Mouse (Mus musculus): Measurements from ENCODE around the gene Tmem132b. TPM values are rescaled to one million over a fixed set of nuclear protein-coding genes. Genes with fewer than 3 reads are reported as not detected.

The Tmem132b gene
- total and polyA plus RNA-seq, 3 experiments = not detected

DNA sequence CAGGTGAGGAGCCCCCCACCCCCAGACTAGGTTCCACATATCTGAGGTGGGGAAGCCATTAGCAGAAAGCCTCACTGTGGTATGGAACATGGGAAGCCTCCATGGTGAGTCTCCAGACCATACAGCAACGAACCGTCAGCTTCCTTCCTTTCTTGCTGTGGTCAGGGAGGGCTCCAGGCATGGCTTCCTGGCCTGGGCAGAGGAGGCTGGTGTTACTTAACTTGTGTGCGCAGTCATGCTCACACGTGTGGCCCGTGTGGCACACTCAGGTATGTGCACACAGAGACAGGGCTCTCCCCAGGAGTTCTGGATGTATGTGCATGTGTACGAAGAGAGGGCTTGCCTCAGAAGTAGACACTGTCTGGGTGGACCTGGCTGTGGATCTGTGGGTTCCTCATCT is 27.9 kb upstream of the Tmem132b start:
- TF ChIP-seq JUND (conservative IDR thresholded peaks at IDR 0.05; ENCODE audit: low read depth, low read length) (no peak), JUN (IDR thresholded peaks at IDR 0.05; ENCODE audit: insufficient read depth, low read depth, low read length) (no peak), TCF12 (IDR thresholded peaks at IDR 0.05; ENCODE audit: low read depth, low read length) (no peak), EP300 (IDR thresholded peaks at IDR 0.05; ENCODE audit: low read length) (no peak), GABPA (IDR thresholded peaks at IDR 0.05; ENCODE audit: insufficient replicate concordance, low read depth, low read length) (no peak), ZC3H11A (IDR thresholded peaks at IDR 0.05; ENCODE audit: low read depth, low read length) (no peak), MYC (IDR thresholded peaks at IDR 0.05; ENCODE audit: low read depth, low read length) (no peak), RAD21 (IDR thresholded peaks at IDR 0.05; ENCODE audit: low read depth, low read length) (no peak), TBP (conservative IDR thresholded peaks at IDR 0.05; ENCODE audit: low read depth, low read length) (no peak), ELF1 (IDR thresholded peaks at IDR 0.05; ENCODE audit: low read depth, low read length) (no peak), SIN3A (IDR thresholded peaks at IDR 0.05; ENCODE audit: low read length) (no peak), MAFK (IDR thresholded peaks at IDR 0.05; ENCODE audit: insufficient replicate concordance, low read length) (no peak), CHD2 (IDR thresholded peaks at IDR 0.05; ENCODE audit: low read length) (no peak), ZMIZ1 (IDR thresholded peaks at IDR 0.05; ENCODE audit: low read depth, low read length) (no peak), POLR2AphosphoS2 (IDR thresholded peaks at IDR 0.05; ENCODE audit: low read depth, low read length) (no peak), NELFE (IDR thresholded peaks at IDR 0.05; ENCODE audit: low read depth, low read length) (no peak)
- dilution Hi-C loops (cut with MboI; ENCODE audit: extremely low pct_ligation_motif_present, extremely low pct_unique_long_range_greater_than_20kb, low sequenced_read_pairs) = no loop called here
- Histone ChIP-seq H3K36me3 (replicated peaks in 1 of 2; ENCODE audit: control insufficient read depth in 1 of 2, insufficient read depth in 1 of 2, low read length in 1 of 2) (peaks cover 30 to 89% of the 10 kb centered on the region in 2 experiments), H3K4me1 (ENCODE audit: control insufficient read depth in 1 of 2, insufficient read depth in 2 of 2) (no peaks in the 10 kb centered on the region), H3K27ac (ENCODE audit: insufficient read depth, low read depth) (no peak overlapping the region), H3K9ac (ENCODE audit: insufficient read depth, low read depth) (no peak overlapping the region), H3K9me3 (replicated peaks; ENCODE audit: low read length) (peaks cover 2% of the 10 kb centered on the region), H3K27me3 (replicated peaks) (no peaks in the 10 kb centered on the region), H3K4me2 (ENCODE audit: insufficient read depth, low read depth, poor library complexity, severe bottlenecking) (no peak overlapping the region), H3K4me3 (replicated peaks in 1 of 3; ENCODE audit: low read depth in 2 of 3, low read length in 2 of 3, poor library complexity in 1 of 3) (no peak overlapping the region), H3K79me2 (replicated peaks; ENCODE audit: control insufficient read depth, extremely low read depth, insufficient read depth, poor library complexity, severe bottlenecking) (no peaks in the 10 kb centered on the region)
- in situ Hi-C loops (cut with MboI; ENCODE audit: low pct_ligation_motif_present, low pct_unique_long_range_greater_than_20kb, low sequenced_read_pairs) = no loop called here
- DNase-seq (ENCODE audit: extremely low read depth) = no peak

DNA sequence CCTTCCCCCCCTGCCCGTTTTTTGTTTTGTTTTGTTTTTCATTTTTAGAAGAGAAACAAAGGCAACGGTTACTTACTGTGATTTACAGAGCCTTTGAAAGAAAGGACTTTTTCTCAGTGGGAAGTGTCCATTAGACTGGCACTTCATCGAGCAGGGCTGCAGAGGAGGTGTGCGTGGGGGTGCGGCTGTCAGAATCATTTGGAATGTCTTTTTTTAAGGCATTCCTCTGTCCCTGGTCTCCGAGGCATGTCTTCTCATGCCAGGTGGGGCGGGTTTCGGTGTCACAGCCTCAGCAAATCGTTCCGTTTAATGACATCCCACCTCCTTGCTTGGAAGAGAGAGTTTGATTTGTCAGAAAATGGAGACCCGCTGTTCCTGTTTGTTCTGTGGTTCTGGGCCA is 26.9 kb upstream of the Tmem132b start:
- no peaks in the 10 kb centered on the region for H3K4me1 ChIP-seq (ENCODE audit: control insufficient read depth in 1 of 2, insufficient read depth in 2 of 2)
- no peak overlapping the region for H3K9ac ChIP-seq (ENCODE audit: insufficient read depth, low read depth)
- H3K9me3 ChIP-seq (replicated peaks; ENCODE audit: low read length) = peaks cover 2% of the 10 kb centered on the region
- H3K79me2 ChIP-seq (replicated peaks; ENCODE audit: control insufficient read depth, extremely low read depth, insufficient read depth, poor library complexity, severe bottlenecking) = no peaks in the 10 kb centered on the region
- H3K4me3 ChIP-seq (replicated peaks in 1 of 3; ENCODE audit: low read depth in 2 of 3, low read length in 2 of 3, poor library complexity in 1 of 3) = no peak overlapping the region
- dilution Hi-C loops (cut with MboI; ENCODE audit: extremely low pct_ligation_motif_present, extremely low pct_unique_long_range_greater_than_20kb, low sequenced_read_pairs) (no loop called here), in situ Hi-C loops (cut with MboI; ENCODE audit: low pct_ligation_motif_present, low pct_unique_long_range_greater_than_20kb, low sequenced_read_pairs) (no loop called here)
- H3K27ac ChIP-seq (ENCODE audit: insufficient read depth, low read depth) = no peak overlapping the region
- no peak overlapping the region for H3K4me2 ChIP-seq (ENCODE audit: insufficient read depth, low read depth, poor library complexity, severe bottlenecking)
- peaks cover 36 to 88% of the 10 kb centered on the region in 2 experiments for H3K36me3 ChIP-seq (replicated peaks in 1 of 2; ENCODE audit: control insufficient read depth in 1 of 2, insufficient read depth in 1 of 2, low read length in 1 of 2)
- no peak for TF ChIP-seq MEF2A (IDR thresholded peaks at IDR 0.05; ENCODE audit: borderline replicate concordance, low read depth, low read length)
- no peak for TF ChIP-seq GABPA (IDR thresholded peaks at IDR 0.05; ENCODE audit: insufficient replicate concordance, low read depth, low read length)
- no peak for TF ChIP-seq MXI1 (IDR thresholded peaks at IDR 0.05; ENCODE audit: low read depth, low read length)
- TF ChIP-seq NELFE (IDR thresholded peaks at IDR 0.05; ENCODE audit: low read depth, low read length) = no peak
- TF ChIP-seq MAZ (IDR thresholded peaks at IDR 0.05; ENCODE audit: low read depth, low read length) = no peak
- no peak for TF ChIP-seq ZNF384 (IDR thresholded peaks at IDR 0.05; ENCODE audit: low read depth, low read length)
- no peak for TF ChIP-seq ELF1 (IDR thresholded peaks at IDR 0.05; ENCODE audit: low read depth, low read length)
- TF ChIP-seq JUN (IDR thresholded peaks at IDR 0.05; ENCODE audit: insufficient read depth, low read depth, low read length) = no peak
- TF ChIP-seq BHLHE40 (IDR thresholded peaks at IDR 0.05; ENCODE audit: low read depth, low read length) = no peak
- TF ChIP-seq MAFK (IDR thresholded peaks at IDR 0.05; ENCODE audit: insufficient replicate concordance, low read length) = no peak
- no peak for TF ChIP-seq USF1 (IDR thresholded peaks at IDR 0.05; ENCODE audit: low read depth, low read length)
- no peak for TF ChIP-seq POLR2A (IDR thresholded peaks at IDR 0.05; ENCODE audit: low read depth, low read length)
- no peak for TF ChIP-seq NRF1 (IDR thresholded peaks at IDR 0.05; ENCODE audit: low read depth, low read length)
- no peak for TF ChIP-seq IRF4 (IDR thresholded peaks at IDR 0.05; ENCODE audit: low read depth, low read length)
- no peak for DNase-seq (ENCODE audit: extremely low read depth)
- H3K27me3 ChIP-seq (replicated peaks) = no peaks in the 10 kb centered on the region
